Mouse (Mus musculus): ENCODE measurements at regions not wholly inside any gene's neighbourhood (a gene's known extent, or its start where the extent isn't known, plus 50 kb on each side); places are given as distances from the start of the nearest gene placed in this dataset.
A peak's percentile ranks its signal among the peaks of the same experiment; 100 is the strongest.

DNA sequence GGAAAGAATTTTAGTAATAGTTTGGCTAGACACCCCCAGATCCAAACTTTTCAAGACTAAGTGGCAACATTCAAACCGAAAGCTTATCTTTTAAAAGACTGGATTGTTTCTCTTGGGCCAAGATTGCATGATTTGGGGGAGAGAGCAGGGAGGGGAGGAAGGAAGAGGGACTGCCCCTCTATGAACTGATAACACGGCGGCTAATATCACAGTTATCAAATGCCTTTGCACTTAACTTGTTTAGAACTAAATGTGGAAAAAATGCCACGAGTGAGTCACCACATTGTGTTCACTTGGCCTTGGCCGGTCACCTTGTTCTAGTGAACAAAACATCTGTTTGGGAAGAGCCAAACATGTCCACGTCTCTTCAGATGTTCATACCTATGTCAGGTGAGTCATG, 92.3 kb downstream of the Tes start:
- no peak for DNase-seq (ENCODE audit: low spot score in 2 of 2)

DNA sequence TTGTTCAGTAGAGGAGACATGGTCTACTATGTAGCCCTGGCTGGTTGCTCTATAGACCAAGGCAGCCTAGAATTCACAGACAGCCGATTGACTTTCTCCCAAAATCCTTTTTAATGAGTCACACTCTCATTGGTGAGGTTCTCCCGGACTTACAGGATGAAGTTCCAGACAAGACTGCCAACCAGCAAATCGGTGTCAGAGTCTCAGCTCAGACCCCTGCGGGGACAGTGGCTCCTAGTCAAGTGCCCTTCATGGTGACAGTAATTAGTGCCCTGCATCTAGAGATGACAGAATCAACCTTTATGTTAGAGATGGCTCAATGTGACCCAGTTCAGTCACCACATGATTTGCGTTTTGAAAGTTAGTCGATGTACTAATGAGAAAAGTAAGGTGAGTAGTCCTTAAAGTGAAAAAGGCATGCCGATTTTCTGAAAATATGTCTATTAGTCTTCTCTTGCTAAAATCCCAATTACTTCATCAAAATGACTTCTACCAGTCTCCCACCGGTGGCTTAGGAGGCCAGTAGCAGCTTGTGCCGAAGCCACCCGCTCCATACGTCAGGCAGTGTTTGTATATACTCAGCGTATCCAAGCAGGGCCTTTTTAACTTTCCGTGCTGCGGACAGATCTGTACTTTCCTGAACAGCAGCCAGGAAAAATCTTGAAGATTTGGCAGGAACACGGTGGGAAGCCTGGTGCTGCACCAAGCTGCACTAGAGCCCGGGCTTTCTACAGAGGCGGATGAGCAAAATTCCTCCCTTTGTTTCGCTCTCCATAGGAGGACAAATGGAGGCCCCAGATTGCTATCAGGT, 105.2 kb downstream of the Tes start:
- peak in 1 of 2 experiments; percentile 29 for DNase-seq (ENCODE audit: low spot score in 2 of 2)

DNA sequence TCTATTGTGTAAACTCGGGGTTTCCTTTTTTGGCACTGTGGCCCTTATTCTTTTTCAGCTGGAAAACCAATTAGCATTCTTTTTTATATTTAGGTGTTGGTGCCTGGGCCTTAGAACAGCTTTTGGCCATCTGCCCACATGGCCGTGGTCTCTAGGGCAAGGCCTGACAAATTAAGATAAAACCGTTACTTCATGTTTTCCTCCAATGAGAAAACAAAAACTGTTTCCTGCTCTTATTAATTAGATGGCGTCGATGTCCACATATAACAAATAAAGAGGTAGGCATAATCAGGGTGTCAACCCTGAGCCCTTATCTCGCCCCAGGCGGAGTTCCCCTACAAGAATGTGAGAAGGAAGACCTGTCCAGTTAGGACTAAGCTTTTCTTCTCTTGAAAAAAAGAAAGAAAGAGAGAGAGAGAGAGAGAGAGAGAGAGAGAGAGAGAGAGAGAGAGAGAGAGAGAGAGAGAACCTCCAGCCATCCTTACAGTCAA, 105.9 kb downstream of the Tes start:
- no peak for DNase-seq (ENCODE audit: low spot score in 2 of 2)

DNA sequence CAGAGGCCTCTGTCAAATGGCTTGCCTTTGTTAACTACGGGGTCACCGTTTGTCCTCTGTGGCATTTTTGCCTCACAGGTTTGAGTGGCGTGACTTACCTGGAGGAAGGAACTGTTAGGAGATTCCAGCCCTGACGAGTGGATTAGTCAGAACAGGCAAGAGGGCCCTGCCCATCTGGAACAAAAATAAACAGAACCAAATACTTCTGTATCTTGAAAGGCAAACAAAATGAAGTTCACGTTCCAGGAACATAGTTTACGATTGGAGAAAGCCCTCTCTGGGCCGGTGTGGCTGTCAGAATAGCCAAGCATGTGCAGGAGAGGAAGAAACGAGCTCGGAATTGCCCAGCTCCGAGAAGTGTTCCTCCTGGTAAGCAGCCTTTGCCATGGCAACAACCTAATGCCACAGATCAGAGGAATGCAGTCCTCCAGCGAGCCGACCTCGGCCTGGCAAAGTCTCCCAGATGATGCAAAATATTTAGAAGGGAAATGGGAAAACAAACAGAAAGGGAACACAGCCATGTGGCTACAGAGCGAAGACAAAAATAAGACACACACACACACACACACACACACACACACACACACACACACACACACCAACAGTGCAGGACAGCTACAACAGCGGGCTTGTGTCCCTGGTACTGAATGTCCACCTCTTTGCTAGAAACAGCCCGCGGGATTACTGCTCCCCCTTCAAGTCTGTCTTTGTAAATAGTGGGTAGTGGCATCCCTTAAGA, 106.5 kb downstream of the Tes start:
- peak in 1 of 2 experiments; percentile 18 for DNase-seq (ENCODE audit: low spot score in 2 of 2)

DNA sequence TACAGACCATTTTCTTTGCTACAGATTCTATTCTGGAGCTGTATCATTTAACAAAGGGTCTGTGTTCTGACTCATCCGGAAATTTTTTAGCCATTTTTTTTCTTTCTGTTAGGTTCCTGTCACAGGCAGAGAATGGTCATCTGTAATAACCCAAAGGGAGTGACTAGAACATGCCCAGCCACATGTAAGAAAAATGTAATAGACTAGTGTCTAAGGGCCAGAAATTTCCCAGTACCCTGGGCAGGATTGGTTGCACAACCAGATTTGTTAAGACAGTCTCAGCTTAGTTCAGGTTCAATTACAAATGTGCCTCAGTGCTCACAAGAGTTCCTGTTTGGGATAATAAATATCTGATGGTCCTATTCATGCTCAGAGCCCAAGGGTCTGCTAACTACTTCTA, 107.1 kb downstream of the Tes start:
- DNase-seq (ENCODE audit: low spot score in 2 of 2) = no peak

DNA sequence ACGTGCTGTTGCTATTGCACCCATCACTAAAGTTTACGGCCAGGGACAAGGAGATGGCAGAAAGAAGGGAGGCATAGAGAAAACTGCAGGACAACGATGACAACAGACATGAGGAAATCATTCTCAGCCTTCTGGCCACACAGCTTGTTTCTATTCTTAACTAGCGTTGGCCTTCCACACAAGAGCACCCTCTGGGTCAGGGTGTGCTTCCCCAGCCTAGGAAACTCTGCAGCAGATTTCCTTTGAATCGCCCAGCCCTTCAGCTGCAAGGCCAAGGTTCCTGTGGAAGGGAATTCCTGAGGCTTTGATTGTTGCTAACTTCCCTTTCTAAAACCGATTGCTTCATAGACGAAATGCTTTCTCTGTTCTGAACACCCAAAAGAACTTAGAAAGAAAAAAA, 103.8 kb upstream of the Cav2 start:
- DNase-seq (ENCODE audit: low spot score in 2 of 2) = no peak

DNA sequence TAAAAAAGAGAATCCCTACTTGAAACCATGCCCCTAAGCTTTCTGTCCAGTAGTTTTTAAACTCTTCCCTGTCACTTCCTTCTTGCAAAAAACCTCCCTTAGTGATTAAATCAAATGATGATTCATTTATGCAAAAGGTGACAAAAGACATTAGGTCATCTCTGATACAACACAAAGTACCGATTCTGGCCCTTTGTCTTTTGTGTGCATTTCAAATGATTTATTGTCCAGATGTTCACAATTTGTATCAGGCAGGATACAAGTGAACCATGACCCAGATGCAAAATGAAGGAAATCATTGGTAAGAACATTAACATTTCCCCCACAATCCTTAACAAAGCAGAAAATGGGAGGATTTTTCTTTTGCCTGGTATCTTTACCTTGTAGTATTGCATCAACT, 101.5 kb upstream of the Cav2 start:
- DNase-seq (ENCODE audit: low spot score in 2 of 2) = no peak

DNA sequence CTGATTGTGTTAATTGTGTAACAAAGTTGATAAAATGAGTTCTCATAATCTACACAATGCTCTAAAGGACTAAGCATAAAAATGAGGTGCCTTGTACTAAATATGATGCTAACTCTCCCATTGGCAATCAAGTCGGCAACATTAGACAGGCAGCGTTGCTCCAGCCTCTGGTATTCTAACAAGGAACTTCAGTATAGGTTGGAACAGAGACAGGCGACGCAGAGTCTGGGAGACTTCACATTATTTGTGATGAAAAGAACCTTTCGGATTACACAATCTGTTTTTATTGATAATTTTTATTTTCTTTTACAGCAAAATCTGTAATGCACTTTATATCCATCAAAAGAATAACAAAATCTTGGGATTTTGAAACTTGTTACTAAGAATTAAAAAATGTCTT, 94.4 kb upstream of the Cav2 start:
- no peak for DNase-seq (ENCODE audit: low spot score in 2 of 2)

DNA sequence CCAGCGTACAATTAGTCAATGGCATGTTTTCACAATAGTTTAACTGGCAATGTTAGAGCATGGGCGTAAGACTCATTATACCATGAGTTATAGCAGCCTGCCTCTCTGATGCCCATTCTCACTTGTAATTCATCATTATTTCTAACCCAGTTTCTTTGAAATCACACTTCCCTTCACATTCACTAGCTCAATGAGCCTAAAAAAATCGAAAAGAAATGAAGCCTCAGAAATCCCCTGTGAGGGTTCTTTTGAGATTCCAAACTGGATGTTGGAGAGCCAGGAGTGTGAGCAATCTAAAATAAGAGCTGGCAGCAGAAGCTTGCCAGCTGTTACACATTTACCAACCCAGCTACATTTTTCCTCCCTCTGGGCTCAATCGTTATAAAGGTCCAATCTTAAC, 93.9 kb upstream of the Cav2 start:
- no peak for DNase-seq (ENCODE audit: low spot score in 2 of 2)

DNA sequence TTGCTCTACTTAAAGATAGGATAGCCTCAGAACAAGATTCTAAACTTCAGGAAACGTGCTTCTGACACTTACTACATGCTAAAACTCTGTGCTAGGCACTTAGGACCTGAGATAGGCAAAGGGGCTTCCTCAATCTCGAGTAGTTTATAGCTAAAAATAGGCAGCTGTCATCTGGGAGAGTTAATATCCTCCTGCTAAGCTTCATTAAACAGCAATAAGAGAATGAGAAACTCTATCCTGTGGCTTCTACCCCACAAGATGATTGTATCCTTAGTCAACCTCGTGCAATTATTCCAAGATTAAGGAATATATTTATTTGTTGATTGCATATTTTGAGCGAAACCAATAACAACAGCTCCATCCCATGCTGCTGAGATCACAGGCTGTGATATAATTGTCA, 85.4 kb upstream of the Cav2 start:
- DNase-seq (ENCODE audit: low spot score in 2 of 2) = no peak

DNA sequence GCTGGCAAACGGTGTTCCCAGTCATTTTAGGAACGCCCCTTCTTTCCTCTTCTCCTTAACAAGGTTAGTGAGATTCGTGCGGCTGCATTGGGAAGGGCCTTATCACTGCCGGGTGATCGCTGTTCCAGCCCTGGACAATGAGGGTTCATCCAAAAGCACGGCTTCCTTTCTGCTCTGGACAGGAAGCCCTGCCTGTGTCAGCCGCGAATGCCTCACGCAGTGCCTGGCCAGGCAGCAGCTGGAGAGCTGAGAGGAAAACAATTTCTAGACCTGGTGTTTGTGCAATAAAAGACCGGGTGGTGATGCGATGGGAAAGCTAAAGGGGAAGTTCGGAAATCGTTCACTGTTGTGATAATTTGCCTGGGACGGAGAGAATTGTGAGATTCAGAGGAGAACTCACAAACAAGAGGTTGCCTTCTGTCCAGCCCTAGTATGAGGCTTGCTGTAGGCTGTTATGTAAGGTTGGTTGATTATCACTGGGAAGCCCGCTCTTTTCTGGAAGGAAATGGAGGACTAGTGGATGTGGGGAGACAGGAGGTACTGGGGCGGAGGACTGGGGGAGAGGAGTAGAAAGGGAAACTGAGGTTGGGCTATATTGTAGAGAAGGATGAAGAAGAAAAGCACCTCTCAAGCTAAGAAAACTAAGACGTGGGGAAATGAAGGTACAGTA, 83.1 kb upstream of the Cav2 start:
- DNase-seq (ENCODE audit: low spot score in 2 of 2) = no peak

DNA sequence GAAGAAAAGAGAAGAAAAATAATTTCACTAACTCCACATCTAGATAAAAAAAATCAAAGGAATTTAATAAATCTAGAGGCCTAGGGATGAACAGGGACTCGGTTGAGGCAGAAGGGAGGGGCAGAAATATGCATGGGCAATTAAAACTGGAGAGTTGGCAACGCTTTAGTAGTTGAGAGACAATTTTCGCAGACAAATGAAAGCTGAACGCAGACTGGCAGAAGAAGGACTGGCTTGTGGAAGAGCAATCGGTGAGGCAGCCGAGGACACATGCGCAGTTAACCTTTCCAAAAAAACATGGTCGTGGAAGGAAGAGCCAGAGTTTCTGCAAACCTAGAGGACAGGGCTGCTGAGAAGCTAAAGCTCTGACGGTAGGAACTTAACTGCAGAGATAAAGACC, 82.1 kb upstream of the Cav2 start:
- DNase-seq (ENCODE audit: low spot score in 2 of 2) = no peak

DNA sequence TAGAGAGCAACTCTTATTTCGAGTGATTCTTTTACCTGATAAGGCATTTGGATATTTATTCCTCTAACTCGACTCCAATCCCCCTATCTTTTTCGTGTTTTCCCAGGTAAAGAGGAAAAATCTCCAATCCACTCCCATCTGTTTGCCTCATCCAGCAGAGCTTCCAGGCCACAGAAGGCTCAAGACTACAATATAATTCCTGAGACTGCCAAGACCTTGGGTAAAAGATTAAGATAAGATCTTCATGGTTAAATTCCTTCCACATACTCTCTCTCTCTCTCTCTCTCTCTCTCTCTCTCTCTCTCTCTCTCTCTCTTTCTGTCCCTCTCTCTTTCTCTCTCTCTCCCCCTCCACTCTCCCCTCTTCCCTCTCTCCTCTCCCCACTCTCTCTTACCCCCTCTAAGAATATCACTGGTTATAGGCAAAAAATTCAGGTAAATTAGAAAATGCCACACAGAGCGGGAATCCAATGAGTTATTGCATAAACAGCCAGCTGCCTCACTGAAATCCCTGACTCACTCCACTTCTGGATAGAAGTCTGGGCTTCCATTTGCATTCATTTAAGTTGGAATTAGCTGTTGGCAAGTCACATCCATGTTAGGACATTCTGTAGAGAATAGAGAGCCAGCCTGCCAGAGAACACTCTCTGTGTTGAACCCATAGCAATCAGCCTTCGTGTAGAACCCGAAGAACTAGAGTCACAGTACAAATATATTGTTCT, 78.9 kb upstream of the Cav2 start:
- DNase-seq (ENCODE audit: low spot score in 2 of 2) = peak in 1 of 2 experiments; percentile 4

DNA sequence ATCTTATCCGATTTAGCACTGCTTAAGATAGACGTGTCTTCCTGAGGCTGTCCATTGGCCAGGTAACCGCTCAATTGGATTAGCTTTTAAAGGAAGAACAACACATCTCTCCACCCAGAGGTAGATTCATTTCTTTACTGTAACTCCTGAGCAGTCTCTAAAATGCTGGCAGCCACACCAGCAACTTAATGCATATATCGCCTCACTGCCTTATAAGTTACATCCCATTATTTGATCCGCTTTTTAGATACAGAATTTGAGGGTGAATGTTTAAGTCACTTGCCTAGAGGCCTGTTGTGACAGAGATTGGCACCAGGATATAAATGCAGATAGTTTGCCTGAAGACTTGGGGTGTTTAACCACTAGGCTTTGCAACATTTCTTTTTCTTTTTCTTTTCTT, 77.7 kb upstream of the Cav2 start:
- DNase-seq (ENCODE audit: low spot score in 2 of 2) = no peak

DNA sequence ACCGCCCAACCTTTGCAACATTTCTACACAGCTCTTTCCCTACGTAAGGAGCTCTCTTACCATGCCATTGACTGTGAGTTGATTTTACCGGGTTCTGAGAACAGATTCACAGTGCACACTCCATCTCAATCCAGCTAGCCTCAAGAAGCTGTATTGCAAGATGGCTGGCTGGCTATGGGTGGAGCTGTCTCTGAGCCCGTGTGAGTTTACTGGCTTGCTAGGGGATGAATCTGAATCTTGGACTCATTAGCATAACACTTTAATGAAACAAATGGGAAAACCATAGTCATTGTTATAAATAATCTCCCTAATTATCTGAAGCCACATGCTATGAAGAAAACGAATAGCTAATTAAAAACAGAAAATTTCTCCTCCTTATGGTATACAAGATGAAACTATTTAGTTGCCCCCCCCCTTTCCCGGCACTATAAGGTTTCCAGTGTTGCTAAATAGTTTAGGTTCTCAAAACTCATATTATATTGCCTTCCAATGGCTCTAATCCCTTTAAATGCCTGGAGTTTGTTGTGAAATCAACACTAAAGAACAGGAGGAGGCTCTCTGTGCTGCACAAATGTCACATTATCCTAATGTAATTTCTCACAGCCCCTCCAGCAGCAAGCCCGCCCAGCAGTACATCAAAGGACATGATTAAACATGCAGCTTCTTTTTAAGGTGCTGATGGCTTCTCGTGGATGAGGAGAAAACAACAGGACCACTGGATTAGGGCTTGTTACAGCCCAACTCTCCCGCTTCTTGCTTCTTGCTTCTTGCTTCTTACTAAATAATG, 76.9 kb upstream of the Cav2 start:
- DNase-seq (ENCODE audit: low spot score in 2 of 2) = no peak

DNA sequence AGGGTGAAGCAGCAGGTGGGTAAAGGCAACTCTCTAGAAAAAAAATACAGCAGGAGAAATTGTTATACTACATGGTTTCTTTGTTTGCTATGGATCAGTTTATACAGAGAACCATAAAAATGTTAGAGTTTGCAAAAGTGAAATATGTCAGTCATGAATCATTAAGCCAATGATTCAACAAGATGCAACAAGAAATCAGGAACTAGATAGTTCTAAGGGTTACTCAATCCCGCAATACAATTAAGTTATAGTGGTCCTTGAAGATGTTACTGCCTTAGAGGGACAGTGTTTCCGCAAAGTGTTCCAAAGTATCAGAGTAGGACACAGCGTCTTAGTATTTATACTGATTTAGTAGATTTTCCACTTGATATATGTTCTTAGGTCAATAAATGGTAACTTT, 74.1 kb upstream of the Cav2 start:
- no peak for DNase-seq (ENCODE audit: low spot score in 2 of 2)

DNA sequence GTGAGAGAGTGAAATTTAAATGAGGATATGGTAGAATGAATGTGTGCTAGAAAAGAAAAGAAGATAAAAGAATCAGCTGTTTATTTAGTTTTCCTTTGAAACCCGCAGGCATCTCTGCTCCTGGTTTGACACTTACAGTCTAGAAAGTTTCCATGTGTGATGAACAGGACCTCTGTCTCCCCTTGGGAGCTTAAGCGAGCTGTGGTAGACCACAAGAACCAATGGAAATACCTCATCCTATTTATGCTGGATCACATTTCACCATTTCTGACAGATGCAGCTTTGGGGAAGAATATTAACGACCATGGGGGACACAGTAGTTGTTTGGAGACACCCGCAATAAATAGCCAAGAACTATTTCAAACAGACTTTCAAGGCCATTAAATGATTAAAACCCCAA, 71.2 kb upstream of the Cav2 start:
- DNase-seq (ENCODE audit: low spot score in 2 of 2) = no peak

DNA sequence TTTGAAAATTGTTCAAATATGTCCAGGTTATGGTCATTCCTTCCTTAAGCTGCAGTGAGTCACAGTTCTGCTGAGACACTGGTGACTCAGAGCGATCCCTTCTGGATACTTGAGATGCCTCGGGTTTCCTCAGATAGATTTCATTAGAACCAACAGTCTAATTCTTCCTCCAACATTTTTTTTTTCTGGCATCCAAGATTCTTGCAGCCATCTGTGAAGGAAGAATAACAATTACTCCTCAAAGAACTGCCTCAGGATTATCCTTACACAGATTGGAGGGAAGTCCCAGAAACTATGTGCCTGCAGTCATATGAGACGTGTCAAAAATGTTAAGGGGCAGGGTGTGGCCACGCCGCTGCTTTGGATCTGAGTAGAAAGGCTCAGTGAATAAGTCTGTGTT, 69.6 kb upstream of the Cav2 start:
- peak; percentile 8 to 50 for DNase-seq (ENCODE audit: low spot score in 2 of 2)

DNA sequence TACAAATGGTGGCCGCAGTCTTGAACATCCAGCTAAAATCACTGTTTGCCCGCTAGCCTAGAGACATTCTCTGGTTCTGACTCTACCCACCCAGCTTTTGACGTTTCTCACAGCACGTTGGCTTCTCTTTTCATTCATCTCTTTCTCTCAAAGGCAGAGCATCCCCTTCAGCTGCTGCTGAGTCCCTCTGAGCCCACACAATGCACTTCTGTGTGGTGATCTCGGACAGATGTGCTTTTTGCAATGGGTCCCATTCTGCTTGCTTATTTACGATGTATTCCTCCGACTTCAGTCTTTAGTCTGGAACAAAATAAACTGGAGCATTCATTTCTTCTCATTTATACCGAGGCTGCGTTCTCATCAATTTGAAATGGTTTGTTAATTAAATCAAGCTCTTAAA, 66.2 kb upstream of the Cav2 start:
- DNase-seq (ENCODE audit: low spot score in 2 of 2) = no peak

DNA sequence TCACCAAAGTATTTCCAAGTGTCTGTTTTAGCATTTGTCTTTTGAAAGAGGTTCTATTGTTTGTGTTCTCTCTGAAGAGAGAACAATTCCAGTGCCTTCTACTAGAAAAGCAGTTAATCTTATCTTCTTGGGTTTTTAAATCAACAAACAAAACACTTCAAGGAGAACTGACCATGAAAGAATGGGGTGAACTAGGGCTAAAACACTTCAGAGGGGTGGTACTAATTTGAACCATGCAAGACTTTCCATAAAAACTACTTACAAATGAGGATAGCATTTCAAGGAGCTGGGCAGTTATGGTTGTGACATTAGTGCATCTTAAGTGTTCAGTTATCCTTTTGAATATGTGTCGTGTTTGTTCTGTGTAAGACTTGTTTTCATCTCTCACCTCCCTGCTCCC, 64.5 kb upstream of the Cav2 start:
- DNase-seq (ENCODE audit: low spot score in 2 of 2) = no peak

DNA sequence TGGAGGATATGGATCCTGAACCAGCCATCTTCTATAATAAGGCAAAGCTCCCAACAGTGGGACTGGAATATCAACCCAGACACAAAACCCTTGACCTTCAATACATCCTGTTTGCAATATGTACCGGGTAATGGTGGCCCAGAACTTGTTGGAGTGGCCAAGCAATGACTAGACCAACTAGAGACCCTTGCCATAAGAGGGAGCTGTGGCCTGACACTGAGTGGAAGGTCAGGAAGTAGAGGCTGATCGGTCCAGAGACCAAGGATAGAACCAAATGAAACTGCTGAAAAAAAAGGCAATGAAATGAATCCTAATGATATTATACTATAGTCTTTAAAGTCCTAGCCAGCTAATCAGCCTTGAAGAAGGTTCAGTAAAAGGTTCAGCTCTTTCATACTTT, 57.2 kb upstream of the Cav2 start:
- no peak for DNase-seq (ENCODE audit: low spot score in 2 of 2)
